Mouse (Mus musculus) gastrocnemius, postnatal 36 days (tissue): Measurements from ENCODE around the gene Ski. TPM values are rescaled to one million over a fixed set of nuclear protein-coding genes. Genes with fewer than 3 reads are reported as not detected.

Experiments used
- DNase-seq, 2 experiments: peaks; one replicate each; pipeline ENCODE4 v3.0.0; 2022
- intact Hi-C: fragments of 180-260 bp; cut with DNase I; formaldehyde crosslinking; loops from one replicate; pipeline ENCODE4 v1.15.1; 2025
- total RNA-seq, 2 experiments: library from RNA; stranded (reverse); gene quantifications; 2 replicates each; pipeline ENCODE4 v1.2.3; 2021

Ski gene
- total RNA-seq, 2 experiments from 2014 or later = 28.7 to 30.2 TPM

DNA sequence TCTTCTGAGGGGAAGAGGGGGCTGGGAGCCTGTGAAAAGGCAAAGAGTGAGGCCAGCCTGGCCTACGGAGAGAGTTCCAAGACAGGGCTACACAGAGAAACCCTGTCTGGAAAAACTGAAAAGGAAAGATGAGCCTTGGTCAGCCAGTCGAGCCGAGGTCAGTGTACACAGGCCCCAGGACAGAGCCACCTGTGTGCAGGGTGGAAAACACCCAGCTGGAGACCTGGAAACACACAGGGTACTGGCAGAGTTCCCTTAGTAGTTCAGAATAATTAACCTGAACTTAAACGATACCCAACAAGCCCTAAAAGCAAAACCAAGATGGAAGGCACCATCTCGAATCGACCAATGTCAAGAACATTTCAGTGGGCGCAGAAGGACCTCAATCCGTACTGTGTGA lies 83.9 kb downstream of the Ski start:
- intact Hi-C loops = no loop called here
- DNase-seq = no peak

- no peak for DNase-seq
- intact Hi-C loops = no loop called here
Observed at GRCm38 (mm10) chr4:155137891-155138290, 84.5 kb downstream of the Ski start.

DNA sequence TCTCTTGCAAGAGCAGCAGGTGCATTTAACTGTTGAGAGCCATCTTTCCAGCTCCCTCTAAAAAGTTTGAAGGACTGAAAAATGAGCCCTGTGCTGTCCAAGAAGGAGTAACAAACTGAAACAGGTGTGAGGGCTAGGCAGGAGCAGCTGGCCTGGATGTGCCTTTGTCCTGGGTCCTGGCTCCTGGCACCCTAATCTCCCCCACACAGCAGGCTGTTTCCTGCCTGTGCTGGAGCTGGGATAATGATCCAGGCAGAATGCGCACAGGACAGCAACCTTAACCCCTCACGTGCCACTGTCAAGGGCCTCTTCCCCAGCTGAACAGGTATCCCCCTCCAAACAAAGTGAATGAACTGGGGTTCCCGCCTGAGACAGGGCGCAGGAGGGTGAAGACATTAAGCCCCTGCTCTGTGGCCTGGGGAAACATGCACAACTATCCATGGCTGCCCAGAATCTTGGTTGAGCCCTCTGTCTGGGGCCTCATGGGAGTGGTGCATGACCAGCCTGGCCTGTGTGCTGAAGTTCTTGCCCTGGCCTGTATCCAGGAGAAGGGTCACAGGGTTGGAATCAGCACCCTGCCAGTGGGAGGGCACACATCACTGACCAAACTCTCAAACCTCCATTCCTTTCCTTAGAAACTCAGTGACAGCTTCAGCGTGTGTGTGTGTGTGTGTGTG lies 86.3 kb downstream of the Ski start:
- no peak for DNase-seq
- intact Hi-C loops = no loop called here

DNA sequence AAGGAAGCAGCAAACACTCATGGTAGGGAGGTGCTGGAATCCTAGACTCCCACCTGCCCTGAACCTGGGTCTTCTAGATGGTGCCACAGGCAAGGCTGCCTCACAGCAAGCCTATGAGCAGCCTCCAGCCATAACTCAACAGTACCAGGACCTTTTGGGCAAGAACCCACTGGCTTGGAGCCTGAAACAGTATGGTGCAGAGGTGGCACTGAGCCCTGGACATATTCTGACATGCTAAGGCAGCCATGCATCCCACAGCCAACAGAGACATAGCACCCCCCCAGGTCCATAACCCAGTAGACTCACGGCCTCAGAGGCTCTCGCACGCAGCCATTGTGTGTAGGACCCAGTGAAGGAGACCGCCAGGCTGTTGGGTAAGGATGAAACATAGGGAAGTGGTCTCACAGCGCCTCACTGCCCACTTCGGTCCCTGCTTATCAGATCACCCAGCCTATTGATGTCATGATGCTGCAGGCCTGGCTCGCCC lies 87.7 kb downstream of the Ski start:
- intact Hi-C loops = no loop called here
- no peak for DNase-seq

DNA sequence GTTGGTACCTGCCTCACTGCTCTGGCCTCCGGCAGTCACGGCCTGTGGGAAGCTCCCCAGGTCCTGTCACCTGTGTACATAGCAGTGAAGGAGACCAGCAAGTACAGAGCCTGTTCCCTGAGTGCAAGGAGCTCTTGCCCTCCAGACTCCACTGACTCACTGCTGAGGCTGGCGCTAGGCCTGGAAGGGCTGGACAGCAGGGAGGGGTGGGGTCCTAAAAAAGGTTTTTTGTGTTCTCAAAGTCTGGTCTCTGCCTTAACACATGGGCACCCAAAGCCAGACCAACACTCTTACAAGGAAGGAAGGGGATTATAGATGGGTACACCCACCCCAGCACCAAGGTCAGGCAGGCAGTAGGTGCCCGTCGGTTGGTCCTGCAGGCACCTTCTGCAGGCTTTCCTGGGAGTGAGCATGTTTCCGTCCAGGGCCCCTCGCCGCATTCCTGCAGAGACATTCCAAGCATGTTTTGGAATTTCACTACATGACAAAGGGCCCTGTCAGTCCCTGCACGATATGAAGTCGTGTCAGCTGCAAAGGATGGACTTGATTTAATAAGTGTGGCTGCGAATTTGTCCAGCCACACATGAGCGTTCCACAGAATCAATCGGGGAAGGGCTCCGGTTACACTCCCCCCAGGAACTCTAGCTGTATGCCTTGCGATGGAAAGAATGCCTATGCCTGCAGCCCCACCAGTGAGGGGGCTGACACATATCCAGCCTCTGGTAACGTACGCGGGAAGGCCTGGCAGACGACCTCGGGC lies 88.6 kb downstream of the Ski start:
- no peak for DNase-seq

DNA sequence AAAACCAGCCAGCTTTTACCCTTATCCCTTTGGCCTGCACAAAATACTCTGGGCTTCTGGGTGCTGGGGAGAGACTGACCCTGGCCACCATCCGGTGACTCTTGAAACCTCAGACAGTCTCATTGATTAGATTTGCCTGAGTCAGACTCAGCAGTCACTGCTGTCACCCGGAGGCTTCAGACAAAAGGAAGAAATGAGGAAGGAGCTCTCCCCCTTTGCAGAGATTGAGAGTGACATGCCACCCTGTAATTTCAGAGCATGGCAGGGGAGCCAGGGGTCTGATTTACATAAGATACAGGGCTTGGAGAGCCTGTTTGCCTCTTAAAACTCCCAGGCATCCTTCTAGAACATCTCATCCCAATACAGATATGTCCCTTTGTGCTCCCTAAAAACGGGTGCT lies 89.2 kb downstream of the Ski start:
- intact Hi-C loops = no loop called here
- no peak for DNase-seq

More for the DNA sequence above, 88.6 kb downstream of the Ski start:
- intact Hi-C loops = no loop called here

DNA sequence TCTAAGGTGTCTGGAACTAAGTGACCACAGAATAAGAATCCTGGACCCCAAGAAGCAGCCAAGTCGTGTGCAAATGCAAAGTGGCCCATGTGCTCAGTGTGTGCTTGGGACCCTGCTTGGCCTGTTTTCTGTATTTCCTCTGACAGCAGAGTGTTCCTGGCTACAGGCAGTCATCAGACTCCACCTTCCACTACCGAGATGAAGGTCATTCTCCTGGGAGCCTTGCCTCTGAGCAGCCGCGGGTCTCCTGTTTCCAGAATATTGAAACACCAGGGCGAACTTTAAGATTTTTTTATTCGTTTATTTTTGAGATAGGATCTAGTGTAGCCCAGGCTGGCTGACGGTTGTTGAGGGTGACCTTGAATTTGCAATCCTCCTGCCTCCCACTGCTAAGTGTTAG lies 91.8 kb downstream of the Ski start:
- intact Hi-C loops = no loop called here
- no peak for DNase-seq

DNA sequence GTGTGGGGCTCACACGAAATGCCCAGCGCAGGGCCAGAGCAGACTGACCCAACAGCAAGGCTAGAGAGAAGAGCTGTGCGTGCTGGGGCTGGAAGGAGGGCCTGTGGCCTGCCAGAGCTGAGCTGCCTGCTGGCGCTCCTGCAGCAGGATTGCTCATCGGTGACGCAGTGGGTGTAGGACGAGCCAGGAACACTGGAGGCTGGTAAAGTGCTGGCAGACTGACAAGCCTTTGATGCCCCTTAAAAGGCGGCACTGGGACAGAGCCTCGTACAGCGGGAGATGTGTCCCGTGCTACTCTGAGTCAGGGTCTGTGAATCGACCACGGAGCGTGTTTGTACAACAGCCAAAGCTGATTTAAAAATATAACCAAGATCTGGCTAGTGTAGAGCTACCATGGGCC lies 92.4 kb downstream of the Ski start:
- intact Hi-C loops = loop anchor here (2.0 kb wide), 1 partner anchor 117 kb away; no protein-coding TSS in a partner anchor
- peak; percentile 75 to 76 for DNase-seq

DNA sequence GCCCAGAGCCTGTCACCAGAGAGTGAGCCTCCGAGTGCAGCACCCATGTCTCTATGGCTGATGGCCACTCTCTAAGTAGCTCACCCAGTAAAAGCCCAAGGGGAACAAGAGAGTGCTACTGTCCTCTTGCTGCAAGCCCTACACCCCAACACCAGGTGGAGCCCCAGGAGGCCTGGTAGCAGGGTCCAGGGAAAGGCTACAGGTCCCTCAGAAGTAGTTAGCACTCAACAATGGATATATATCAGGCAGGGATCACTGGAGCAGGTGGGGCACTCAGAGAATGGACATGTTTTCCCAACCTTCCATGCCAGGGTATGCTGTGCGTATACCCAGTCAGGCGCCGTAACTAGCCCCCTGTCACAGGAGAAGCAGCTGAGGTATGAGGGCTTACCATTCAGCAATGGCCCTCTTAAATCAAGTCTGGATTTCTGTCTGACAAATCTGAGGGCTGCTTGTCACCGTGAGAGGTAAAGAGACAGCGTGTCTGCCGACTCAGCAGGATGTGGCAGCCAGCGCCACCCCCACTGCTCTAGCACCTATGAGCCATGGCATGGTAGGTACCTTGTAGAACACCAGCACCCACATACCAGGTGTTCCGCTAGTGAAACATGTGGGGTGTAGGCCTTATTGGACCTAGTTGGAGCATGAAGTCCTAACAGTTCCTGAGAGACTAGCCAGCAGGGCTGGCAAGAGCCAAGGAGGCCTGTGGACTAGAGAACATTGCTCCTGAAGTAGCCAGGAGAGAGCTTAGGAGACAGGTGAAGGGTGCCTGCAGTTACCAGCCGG lies 93.1 kb downstream of the Ski start:
- intact Hi-C loops = loop anchor here (2.0 kb wide), 1 partner anchor 117 kb away; no protein-coding TSS in a partner anchor
- DNase-seq = peak in 1 of 2 experiments; percentile 47

GRCm38 (mm10) chr4:155128411-155128810 lies 94.0 kb downstream of the Ski start:
- intact Hi-C loops = loop anchor here (2.0 kb wide), 1 partner anchor 118 kb away; no protein-coding TSS in a partner anchor
- DNase-seq = no peak

DNA sequence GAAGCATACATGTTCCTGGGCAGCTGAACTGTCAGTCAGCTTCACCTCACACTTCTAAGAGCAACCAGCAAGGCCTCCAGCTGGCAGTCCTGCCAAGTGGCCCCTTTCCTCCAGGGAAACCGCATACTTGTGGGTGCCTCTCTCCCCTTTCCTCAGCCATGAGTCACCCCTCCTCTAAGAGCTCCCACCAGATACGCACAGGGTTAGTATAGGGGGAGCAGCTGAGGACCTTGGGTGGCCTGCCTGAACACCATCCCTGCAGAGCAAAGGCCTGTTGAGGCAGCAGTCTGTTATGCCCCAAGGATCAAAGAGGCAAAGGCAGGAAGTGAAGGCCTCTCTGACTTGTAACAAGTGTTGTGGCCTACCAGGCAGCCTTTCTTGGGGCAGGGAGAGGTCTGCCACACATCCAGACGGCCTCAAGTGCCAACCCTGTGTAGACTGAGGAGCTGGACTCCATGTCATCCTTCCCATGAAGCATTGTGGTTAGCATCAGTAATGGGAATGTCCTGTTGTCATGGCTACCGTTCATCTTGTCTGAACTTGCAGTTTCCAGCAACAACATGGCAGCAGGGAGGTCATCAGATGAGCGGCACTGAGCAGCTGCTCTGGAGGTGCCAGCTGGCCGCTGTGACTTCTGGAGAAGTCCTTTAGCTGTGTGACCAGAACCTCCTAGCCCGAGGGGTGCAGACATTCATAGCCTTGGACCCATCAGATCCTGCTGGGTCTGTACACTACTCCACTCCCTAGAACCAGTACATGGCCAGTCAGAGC lies 95.6 kb downstream of the Ski start:
- intact Hi-C loops = loop anchor here (2.0 kb wide), 1 partner anchor 26 kb away; no protein-coding TSS in a partner anchor
- DNase-seq = no peak

DNA sequence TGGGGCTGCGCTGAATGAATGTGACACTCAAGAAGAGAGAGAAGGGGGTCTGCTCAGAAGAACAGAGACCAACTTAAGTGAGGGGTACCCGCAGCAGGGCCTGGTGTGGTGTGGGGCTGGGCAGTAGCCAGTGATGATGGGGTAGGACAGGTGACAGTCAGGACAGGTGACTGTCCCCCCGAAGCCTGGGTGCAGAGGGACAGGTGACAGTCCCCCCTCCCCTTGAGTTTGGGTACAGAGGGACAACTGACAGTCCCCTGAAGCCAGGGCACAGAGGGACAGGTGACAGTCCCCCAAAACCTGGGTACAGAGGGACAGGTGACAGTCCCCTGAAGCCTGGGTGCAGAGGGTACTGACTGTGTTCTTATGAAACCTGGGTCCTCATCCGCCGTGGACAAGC lies 96.2 kb downstream of the Ski start:
- intact Hi-C loops = loop anchor here (2.0 kb wide), 1 partner anchor 25 kb away; no protein-coding TSS in a partner anchor
- DNase-seq = peak in 1 of 2 experiments; percentile 2

DNA sequence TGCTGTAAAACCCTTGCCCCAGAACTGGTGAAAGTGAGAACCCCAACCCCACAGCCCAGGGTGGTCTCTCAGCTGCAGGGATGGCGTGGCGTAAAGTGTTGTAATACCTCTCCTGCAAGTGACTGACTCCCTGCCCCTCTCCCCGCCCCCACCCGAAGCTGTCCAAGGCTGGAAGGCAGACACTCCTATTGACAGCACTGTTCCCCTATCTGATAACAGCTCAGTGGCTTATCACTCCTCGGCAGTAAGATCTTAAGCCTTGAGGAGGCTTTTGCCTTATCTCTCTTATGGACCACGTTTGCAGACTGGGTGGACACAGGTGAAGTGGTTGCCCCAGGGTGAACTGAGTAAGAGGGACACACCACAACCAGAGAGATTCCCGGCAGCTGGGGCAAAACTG lies 97.1 kb downstream of the Ski start:
- DNase-seq = no peak
- intact Hi-C loops = no loop called here

GRCm38 (mm10) chr4:155123868-155124534 lies 98.4 kb downstream of the Ski start:
- DNase-seq = no peak
- intact Hi-C loops = no loop called here

DNA sequence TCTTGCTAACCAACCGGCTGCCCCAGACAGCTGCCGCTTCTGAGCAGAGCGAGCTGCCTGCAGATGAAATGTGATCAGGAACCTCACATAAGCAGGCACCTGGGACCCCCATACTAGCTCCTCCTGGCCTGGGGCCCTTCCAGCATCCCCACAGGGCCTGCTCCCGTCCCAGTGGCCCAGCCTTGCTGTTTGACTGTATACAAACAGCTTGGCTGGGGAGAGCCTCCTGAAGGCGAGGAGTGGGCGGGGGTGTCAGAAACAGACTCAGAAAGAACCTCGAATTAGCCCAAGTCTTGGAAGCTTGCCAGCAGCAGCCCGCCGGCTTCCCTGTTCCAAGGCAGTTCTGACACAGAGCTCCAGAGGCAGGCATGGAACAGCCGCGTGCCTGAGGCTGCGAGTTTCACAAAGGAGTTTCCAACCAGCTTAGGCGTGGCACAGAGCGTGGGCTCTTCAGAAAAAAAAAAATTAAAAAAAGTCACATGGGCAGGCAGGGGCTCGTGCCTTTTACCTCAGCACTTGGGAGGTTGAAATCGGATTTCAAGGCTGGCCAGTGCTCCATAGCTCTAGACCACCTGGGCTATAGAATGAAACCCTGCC lies 99.8 kb downstream of the Ski start:
- DNase-seq = peak; percentile 59 to 73
- intact Hi-C loops = no loop called here

GRCm38 (mm10) chr4:155121915-155122443 lies 100.4 kb downstream of the Ski start:
- DNase-seq = no peak
- intact Hi-C loops = no loop called here

DNA sequence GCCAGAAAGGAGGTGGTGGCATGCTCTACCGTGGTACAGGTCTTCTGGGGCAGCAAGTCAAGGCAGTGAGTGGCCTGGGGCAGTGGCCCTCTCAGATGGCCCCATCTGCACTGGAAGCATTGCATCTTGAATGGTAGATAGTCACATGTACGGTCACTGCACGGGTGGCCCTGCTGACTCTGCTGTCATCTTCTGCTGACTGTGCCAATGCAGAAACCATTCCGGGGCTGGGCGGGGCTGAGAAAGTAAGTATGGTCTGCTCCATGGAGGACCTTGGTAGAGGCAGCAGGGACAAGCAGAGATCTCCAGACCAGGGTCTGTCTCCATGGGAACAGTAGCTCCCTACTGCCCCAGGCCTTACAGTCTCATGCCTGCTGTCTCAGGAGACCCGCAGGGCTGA lies 101.2 kb downstream of the Ski start:
- intact Hi-C loops = no loop called here
- no peak for DNase-seq

DNA sequence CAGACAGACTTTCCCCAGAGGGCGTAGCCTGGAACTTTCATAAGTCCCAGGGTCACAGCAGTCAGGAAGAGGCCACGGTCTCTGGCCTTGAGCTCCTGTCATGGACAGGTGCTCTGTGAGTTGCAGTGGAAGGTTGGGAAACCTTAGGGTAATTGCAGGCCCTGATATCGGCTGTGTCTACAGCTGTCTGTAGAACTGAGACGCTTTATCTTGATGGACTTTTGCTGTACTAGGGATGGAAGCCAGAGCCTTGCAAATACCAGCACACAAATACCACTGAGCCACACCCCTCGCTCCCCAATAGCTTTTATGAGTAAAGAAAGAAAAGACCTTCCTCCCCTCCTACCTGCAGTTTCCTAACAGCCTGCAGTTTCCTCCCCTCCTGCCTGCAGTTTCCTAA lies 101.8 kb downstream of the Ski start:
- intact Hi-C loops = no loop called here

DNA sequence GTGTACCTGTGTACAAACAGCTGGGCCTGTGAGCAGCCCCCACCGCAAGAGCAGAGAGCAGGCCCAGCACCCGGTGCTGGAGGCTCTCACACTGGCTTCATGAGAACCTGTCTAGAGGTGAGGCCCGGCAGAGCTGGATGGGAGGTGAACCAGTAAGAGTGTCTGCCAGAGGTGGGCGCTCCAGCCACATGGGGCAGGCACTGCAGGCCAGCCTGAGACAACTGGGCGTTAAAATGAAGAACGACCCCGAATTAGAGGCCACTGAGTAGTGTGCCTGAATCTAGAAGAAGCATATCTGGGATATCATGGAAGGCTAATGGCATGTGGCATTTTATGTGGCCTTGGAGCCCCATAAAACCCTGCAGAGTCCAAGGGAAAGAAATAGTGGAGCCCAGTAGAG lies 102.4 kb downstream of the Ski start:
- intact Hi-C loops = no loop called here
- no peak for DNase-seq

More for the DNA sequence above, 101.8 kb downstream of the Ski start:
- no peak for DNase-seq
